Mouse (Mus musculus): ENCODE measurements around the gene Casq1. TPM values are rescaled to one million over a fixed set of nuclear protein-coding genes. Genes with fewer than 3 reads are reported as not detected.
"Not testable (repeated sequence)": the region's sequence is repeated elsewhere in the genome, so short reads cannot be mapped to it uniquely, and the experiment has no call there.

Gene Casq1
- total RNA-seq (2021), result 1,000 to 10,000 TPM; 5,450 to 5,866 TPM
- long read RNA-seq, experiment 1, transcript Casq1-202 (5 exons, 990 nt), result minor isoform, 12 of 7,258 reads
- long read RNA-seq, experiment 1, transcript Casq1-201 (11 exons, 1,847 nt), result major isoform, 6,459 of 7,258 reads
- long read RNA-seq, experiment 1, partial matches to known transcripts, result 519 of 7,258 reads
- long read RNA-seq, experiment 1, other reads (novel, unspliced or antisense), result 268 of 7,258 reads
- long read RNA-seq, experiment 2, transcript Casq1-202 (5 exons, 990 nt), result minor isoform, 10 of 9,466 reads
- long read RNA-seq, experiment 2, transcript Casq1-201 (11 exons, 1,847 nt), result major isoform, 8,670 of 9,466 reads
- long read RNA-seq, experiment 2, partial matches to known transcripts, result 440 of 9,466 reads
- long read RNA-seq, experiment 2, other reads (novel, unspliced or antisense), result 346 of 9,466 reads

GRCm38 (mm10) chr1:172219451-172220406, at the start of gene Casq1:
Gene Casq1 (minus strand): TSS chr1:172219868.
- peak; percentile 84 for DNase-seq

GRCm38 (mm10) chr1:172261477-172262078, 41.9 kb upstream of the Casq1 start, which contains the start of gene Igsf8:
Gene Igsf8 (plus strand): TSS chr1:172261641.
- DNase-seq, result no peak

- no peak for DNase-seq
Observed at GRCm38 (mm10) chr1:172258314-172258713, 38.6 kb upstream of the Casq1 start, which contains the start of gene Atp1a4. Gene Atp1a4 (minus strand): TSS chr1:172258414.

DNA sequence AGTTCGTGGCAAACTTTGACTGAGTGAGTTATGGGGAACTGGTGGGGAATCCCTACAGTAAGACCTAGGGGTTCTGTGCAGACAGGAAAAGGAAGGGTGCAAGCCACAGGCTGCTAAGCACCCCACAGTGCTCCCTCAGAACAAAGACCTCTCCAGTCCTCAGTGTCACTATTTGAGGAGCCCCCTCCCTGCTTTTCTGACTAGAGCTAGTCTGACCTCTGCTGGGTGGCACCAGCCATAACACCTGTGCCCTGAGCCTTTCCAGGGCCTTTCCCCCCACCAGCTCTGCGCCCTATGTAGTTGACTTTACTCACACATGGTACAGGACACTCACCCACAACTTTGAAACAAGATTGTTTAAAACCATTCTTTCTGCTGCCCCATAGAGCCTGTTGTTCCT, 28.0 kb upstream of the Casq1 start:
- DNase-seq, result peak; percentile 27

- DNase-seq, result no peak
Observed at GRCm38 (mm10) chr1:172247216-172247615, 27.5 kb upstream of the Casq1 start.

DNA sequence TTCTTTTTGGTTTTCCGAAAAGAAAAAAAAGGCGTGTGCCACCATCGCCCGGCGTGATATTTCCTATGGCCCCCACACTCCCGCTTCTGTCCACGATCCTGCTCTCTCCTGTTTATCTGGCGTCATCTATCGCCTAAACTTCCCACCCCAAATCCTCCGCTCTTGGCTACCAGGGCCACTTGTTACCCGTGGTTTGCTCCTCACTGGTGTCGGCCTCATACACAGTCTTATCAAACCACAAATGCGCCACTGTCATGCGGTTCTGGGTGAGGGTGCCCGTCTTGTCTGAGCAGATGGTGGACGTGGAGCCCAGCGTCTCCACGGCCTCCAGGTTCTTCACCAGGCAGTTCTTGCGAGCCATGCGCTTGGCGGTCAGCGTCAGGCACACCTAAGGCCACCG, 25.0 kb upstream of the Casq1 start:
- not testable (repeated sequence) for DNase-seq

DNA sequence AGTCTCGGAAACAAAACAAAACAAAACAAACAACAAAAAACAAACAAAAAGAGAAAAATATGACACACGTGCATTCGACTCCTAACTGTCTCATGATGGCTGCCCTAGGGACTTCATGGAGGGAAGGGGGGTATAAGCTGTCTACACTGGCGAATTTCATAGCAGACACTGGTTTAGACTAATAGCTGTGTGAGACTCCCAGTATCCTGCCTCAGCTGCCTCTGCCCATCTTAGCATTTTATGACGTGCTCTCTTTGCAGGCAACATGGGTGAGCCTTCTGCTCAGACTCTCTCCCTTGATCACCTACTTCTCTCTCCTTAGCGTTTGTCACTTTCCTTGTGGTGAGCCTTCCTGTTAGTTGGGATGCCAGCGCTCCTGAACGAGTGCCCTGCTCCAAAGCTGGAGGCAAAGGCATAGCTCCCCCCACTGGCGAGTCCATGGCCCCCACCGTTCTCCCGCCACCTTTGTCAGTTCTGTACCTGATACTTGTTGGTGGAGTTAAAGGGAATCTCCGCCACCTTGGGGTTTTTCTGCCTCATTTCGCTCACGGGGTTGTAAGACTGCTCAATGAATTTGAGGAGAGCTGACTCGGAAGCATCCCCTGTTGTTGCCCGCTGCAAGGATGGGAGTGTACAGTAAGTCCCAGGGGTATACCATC, 24.0 kb upstream of the Casq1 start:
- DNase-seq, result peak; percentile 61

- DNase-seq, result peak; percentile 58
Observed at GRCm38 (mm10) chr1:172242401-172242800, 22.7 kb upstream of the Casq1 start.

DNA sequence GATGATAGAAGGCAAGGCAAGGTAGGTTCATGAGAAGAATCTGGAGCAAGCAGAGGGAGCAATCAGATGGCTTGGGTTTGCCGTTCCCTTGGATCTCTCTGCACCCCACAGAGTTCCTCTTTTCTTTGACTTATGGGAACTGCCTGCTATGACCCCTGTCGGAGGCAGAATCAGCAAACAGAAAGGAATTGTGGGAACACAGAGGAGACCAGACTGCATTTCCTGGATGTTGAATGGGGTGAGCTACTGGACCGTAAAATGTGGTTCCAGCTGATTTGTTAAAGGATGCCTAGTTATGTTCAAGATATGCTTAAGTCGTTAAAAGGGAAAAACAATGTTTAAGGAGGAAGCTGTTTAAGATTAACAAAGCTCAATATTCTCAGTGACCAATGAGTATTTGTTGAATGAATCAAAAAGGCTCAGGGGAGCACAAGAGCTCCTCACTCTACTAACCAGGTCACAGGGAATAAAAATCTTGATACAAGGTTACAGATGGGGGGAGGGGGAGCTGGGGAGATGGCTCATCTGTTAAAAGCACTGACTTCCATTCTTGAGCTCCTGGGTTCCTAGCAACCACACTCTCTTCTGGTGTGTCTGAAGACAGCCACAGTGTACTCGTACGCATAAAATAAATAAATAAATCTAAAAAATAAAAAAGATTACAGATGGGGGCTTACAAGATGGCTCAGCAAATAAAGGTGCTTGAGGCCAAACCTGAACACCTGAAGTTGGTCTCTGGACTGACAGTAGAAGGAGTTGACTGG, 21.5 kb upstream of the Casq1 start:
- no peak for DNase-seq

DNA sequence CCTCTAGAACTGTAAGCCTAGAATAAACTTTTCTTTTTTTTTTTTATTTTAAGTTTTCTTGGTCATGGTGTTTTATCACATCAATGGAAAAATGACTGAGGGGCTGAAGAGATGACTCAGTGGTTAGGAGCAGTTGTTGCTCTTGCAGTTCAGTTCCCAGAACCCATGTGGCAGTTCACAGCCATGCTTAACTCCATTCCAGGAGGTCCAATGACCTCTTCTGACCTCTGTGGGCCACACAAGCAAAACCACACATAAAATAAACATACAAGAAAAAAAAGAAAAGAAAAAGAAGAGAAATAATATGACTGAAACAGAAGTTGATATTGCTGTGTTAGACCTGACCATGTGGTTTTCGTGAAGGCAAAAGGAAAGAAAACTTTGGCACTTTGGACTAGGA, 9.5 kb upstream of the Casq1 start:
- no peak for DNase-seq

DNA sequence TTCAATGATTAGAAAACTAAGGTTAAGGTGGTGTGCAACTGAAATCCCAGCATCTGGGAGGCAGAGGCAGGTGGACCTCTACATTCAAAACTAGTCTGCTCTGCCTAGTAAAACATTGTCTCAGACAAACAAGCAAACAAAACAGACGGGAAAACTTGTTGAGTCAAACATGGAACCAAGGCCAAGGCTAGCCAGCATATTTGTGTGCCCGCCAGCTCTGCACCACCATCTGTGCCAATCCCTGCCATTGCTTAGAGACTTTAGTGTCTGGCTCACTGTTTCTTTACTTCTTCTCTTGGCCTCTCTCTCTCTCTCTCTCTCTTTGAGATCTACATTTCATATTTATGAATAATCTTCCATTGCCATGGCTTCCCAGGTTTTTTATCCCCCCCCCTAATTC, 8.5 kb upstream of the Casq1 start:
- DNase-seq, result no peak

- DNase-seq, result peak; percentile 71
Observed at GRCm38 (mm10) chr1:172221297-172222063, 1.8 kb upstream of the Casq1 start.

DNA sequence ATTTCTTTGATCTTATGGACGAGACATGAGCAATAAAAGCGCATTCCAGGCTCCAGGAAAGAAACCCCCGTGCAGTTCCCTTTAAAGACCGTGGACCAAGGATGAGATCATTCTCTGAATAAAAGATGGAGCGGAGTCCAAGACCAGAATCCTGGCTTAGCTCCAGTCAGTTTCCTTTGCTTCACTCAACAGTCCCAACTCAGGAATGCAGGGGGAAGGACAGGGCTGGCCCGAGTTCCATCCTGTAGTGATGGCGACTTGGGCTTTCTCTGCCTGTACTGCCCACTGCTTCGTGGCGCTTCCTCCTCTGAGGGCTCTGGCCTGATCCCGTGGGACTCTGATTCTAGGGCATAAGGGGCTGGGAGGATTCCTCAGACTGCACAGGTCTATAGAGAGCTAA, 746 bp upstream of the Casq1 start:
- peak; percentile 83 for DNase-seq

DNA sequence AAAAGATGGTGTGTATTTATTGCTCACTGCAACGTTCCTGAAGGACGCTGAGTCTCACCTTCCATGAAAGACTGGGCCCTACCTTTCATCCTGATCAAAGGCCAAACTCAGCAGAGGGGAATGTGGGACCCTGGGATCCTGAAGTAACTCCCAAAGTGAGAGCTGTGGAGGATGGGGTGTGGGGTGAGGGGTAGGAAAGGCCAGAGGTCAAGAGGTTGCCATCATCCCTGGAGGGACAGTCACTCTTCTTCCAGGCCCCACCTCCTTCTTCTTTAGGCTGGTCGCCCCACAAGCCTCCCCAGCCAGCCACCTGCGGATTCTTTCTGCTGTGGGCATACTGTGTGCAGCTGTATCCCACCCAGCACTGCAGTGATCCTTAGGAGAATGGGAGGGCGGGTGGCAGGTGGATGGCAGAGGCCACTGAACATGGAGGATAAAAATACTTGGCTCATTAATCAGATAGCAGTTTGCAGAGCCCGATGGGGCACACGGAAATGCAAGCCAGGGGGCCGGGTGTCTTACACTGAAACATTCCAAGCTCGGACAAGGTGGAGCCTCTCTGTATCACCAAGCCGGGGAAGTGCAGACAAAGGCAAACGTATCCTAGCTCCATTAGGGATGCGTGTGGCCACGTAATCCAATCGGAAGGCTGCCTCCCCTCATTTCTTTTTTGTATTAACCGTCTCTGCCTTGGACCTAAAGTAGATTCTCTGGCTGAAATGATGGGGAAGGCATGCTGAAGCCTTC, 1.3 kb downstream of the Casq1 start:
- DNase-seq, result no peak

DNA sequence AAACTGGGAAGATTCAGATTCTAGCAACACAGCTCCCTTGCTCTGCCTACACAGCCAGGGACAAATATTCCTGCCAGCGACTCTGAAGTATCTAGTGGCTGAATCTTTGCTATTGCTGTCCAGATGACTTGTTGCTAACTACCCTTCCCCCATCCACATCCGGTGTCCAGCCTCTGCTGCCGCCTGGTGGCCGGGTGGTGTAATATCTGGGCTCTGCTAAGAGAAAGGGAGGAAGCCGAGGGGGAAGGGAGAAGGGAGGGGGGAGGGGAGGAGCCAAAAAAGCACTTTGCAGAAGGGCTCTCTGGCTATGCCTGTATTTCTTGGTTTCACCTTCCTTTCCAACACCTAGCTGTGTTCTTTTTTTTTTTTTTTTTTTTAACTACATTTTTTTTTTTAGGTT, 2.5 kb downstream of the Casq1 start:
- peak; percentile 96 for DNase-seq

- no peak for DNase-seq
Observed at GRCm38 (mm10) chr1:172214748-172215147, 4.9 kb downstream of the Casq1 start.

DNA sequence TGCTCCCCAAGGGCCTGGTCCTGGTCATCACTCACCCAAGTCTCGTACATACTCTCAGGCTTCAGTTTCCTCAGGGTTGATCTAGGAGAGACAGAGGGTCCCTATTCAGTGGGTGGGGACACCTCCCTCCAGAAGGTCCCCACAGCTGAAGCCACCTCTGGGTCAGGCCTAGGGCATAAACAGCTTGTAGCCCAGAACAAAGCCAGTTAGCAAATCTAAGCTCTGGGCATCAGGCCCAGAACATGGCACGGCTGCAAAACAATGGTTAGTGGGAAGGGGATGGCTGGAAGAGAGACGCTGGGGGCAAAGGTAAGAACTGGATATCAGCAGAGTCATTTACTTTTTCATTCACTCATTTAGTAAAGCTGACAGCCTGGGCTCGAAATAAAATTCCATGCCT, 5.9 kb downstream of the Casq1 start:
- no peak for DNase-seq

GRCm38 (mm10) chr1:172212776-172213175, 6.9 kb downstream of the Casq1 start:
- DNase-seq, result no peak

GRCm38 (mm10) chr1:172207111-172207584, 12.5 kb downstream of the Casq1 start:
- no peak for DNase-seq
